Mouse (Mus musculus): ENCODE results near the gene Gpc1.

Gpc1 gene

DNA sequence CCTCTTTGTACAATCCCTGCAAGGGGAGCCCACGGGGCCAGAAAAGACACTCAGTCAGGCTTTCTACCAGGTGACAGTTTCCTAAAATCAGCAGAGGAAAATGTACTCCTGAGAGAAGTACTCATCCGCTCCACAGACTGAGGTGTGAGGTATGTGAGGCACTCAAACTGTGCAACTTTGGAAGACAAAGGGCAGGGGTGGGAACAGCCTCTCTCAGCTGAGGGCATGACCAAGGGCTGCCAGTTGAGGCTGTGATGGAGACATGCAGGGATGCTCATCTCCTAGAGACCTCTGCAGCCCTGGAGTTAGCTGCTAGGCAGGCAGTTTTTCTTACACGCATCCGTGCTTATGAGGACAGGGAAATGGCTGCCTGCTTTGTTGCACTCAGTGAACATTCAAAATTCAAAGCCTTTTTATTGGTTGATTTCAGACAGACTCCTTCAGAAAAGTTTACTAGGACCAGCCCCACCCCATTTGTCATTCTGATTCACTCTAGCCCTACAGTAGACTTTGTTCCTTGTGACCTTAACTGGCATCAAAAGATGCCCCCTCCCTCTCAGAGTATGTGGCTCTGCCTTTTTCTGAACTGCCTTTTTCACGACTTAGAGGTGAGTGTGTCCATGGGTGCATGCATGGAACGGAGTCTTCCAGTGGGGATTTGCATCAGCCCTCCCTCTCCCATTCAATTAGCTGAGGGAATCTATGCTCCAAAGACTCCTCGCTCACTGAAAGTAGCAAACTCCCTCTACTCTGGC, 57.6 kb downstream of the Gpc1 start:
- no peak for DNase-seq

DNA sequence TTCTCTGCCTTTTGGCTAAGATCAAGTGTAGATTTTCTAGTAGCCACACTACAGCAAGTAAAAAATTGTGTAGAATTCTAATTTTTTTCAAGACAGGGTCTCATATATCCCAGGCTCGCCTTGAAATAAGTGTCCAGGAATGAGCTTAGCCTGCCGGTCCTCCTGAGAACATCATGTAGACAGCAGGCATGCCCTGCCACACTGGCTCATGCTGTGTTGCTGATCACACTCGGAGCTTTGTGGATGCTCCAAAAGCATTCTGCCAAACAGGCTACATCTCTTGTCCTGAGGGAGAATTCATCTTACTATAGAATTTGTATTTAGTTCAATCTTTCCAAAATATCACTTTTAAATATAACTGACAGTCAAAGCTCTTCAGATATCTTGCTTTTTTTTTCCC, 61.3 kb downstream of the Gpc1 start:
- peak; percentile 51 for DNase-seq

DNA sequence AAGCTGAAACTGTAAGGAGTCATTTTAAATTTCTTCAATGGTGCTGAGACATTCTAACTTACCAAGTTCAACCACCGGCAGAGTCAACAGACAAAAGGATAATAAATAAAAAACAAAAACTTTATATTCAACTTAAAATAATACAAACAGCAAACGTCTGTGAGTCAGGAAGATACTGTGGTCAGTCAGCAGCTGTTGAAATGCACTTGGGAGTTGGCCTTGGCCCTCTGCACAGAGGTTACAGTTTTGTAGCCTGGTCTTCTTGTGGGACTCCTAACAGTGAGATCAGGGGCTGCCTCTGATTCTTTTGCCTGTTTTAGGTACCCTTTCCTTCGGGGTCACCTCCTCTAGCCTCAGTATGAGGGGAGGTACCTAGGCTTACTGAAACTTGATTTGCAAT, 62.5 kb downstream of the Gpc1 start:
- no peak for DNase-seq

DNA sequence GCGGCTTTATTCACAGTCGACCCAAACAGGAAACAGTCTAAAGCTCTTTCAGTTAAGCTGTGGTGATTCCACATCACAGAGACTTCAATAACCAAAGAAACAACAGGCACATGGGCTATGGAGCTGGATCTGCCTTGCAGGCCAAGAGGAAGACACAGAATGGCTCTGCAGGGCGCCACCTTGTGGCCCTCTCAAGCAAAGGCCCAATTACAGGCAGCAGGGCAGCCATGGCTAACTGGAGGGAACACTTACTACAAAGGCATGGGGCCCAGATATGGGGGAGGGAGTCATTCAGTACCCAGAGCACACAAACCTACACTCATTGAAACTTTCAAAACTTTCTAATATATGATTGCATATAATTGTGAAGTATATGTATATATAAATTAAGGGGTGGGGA, 63.6 kb downstream of the Gpc1 start:
- peak; percentile 92 for DNase-seq

DNA sequence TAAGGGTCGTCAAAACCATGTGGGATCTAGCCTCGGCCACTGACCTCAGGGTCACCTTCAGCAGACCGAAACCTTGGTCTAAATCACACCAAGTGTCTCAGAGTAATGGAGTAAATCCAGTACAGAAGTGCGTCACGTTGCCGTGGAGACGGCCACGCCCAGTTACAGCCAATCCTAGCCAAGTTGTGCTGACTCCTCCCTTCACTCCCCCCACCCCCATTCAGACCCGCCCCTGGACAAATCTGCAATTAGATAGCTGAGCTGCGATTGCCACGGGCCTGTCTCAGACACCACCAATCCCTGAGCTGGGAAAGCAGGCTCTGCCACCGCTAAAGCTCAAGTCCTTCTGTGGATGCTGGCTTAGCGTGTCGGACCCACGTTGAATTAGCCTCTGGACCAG, 71.3 kb downstream of the Gpc1 start, which contains the start of gene Ankmy1:
TSS of gene Ankmy1 (minus strand) at position 121 of the 400 bp plus-strand sequence.
- no peak for DNase-seq

DNA sequence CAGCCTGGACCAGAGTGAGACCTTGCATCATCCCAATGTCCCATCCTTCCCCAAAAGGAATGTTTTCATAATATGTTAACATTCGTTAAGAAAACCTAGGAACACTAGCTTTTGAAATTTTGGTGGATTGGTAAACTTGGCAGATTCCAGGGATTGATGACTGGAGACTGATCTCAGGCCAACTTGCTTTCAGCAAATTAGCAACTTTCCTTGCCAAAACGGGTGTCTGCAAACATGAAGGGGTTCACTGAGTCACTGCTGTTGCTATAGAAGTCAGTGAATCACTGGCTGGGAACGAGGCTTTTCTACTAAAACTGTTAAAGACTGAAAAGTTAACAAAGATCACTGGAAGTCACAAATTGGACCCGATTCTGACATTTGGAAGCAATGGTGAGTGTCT, 72.2 kb downstream of the Gpc1 start:
- no peak for DNase-seq

DNA sequence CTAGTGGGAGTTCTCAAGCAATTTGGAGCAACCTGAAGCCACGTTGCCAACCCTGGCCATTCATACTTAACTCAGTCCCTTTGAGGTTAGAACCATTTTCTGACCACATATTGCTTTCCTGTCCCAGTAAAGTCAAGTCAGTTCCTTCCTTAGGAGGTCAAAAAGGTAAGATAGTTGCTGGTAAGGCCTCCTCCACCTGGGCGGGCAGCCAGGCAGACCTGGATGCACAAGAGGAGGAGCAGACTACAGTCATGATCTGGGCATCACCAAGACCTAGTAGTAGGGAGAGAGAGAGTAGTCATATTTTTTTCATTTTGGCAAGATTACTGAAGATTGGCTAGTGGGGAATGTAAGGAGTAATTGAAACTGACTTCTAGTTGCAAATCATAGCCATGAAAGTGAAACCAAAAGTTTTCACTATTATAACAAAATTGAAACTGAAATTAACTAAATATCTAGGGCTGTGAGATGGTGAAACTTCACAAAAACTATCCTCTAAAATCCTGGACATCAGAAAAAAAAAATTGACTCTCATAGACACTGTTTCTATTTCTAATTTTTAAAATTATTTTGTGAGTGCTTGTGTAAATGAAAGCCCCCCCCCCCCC, 74.4 kb downstream of the Gpc1 start:
- DNase-seq = peak; percentile 56

DNA sequence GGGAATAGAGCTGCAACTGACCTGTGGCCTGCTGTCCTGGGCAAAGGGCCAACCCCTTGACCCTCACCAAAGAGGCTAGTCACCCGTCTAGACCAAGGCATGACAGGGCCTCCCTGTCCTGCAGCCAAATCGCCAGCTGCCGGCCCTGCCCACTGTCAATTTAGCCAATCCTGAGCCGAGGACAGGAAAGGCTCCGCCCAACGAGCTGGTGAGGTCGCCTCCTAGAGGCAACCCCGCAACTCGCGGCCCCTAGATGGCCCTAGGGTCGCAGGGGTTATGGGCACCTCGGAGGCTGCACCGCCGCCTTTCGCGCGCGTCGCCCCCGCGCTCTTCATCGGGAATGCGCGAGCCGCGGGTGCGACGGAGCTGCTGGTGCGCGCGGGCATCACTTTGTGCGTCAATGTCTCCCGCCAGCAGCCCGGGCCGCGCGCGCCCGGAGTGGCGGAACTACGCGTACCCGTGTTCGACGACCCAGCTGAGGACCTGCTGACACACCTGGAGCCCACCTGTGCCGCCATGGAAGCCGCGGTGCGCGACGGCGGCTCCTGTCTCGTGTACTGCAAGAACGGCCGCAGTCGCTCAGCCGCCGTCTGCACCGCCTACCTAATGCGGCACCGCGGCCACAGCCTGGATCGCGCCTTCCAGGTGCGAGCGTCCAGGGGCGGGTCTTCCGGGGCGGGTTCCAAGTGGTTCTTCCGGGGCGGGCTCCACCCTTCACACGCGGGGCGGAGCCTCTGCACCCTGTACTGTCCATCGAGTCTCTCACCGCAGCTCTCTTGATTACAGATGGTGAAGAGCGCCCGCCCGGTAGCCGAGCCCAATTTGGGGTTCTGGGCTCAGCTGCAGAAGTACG, 75.6 kb downstream of the Gpc1 start, which contains the start of gene Dusp28:
TSS of gene Dusp28 (plus strand) at position 203 of the 853 bp plus-strand sequence.
- peak; percentile 92 for DNase-seq

DNA sequence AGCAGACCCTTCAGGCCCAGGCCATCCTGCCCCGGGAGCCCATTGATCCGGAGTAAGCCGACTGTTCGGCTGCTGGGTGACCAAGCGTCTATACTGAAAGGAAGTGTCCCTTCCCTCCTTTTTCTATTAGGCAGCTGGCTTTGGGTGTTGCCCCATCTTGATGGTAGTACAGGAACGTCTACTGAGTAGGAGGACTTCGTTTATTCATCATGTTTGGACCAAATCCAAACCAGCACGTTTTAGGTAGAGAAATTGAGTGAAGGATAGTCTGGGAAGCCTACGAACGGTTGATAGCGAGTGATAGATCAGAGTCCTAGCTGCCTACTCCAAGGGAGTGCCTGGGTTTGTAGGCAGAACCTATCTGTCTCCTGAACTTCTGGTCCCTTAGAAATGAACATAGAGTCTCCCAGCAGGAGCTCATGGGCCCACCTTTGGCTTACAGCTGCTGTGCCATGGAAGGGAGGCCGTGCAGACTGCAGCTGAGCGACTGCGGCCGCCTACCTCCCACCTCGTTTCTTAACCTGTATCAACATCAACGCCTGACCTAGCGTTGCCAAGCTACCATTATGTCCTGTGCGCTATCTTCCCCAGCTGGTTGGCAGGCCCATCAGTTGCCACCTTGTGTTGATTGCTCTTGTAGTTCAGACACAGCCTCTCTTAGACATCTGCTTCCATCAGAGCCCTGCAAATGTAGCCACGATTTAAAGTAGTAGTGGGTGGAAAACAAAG, 76.4 kb downstream of the Gpc1 start:
- DNase-seq = peak; percentile 58

DNA sequence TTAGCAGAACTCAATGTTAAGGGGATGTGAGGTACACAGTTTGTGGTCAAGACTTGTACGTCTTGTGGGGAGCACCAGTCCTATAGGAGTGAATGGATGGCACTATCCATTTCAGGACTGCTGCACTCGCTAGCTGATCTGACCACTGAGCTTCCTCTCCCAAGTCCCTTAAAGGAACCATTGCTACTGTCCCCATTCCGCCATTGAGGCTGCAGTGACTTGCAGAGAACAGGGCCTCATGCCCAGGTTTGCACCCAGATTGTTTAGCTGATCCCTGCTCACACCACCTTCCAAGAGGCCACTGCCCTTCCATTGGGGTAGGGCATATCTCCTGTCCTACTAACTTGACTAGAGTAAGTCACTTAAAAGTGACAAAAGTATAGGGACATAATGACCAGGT, 77.2 kb downstream of the Gpc1 start:
- DNase-seq = peak; percentile 56

DNA sequence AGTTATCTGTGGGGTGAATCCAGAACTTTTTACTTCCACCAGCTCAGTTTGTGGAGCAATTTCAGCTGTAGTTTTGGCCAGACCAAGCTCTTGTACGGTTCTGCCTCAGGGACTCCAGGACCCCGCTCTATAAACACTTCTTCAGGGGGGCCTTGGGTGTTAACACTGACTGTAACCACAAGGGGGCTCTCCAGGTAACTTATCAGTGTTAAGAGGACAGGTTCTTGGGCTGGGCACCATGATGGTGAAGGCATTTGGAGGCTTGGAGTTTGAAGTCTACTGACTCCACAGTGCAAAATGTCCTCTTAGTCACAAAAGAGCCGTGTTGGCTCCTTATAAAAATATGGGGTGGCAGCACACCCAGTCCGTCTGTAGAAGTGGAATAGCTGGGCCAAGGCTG, 77.6 kb downstream of the Gpc1 start:
- peak; percentile 73 for DNase-seq

All from cerebellum, adult 9-10 months (tissue).